Mouse (Mus musculus) monocyte, adult 59 days (primary cell): ENCODE data around the gene Serinc1. TPM values are rescaled to one million over a fixed set of nuclear protein-coding genes. Genes with fewer than 3 reads are reported as not detected.

Experiments
- total RNA-seq, 2 experiments: library from RNA; stranded (reverse); gene quantifications; one replicate each; pipeline ENCODE4 v1.2.4; 2023

Serinc1 gene
- 100 to 1,000 TPM; 174 to 175 TPM for total RNA-seq

GRCm38 (mm10) chr10:57532218-57533101, at the start of gene Serinc1:
Gene Serinc1, minus strand, starts transcription at chr10:57532530.

GRCm38 (mm10) chr10:57485908-57486541, 46.3 kb downstream of the Serinc1 start, which contains the start of gene Hsf2:
Gene Hsf2, plus strand, starts transcription at chr10:57486385.

Other genes with a start within 250 kb of the Serinc1 start
- 10 to 100 TPM; 18.9 to 19.6 TPM for gene Hsf2, start 46.1 kb downstream of the Serinc1 start, total RNA-seq
- 1 to 10 TPM; 5.4 to 9.6 TPM for gene Pkib, start 99.5 kb upstream of the Serinc1 start, total RNA-seq